Mouse (Mus musculus) liver, postnatal 0 days (tissue): ENCODE data around the gene Csnk1d. TPM values are rescaled to one million over a fixed set of nuclear protein-coding genes. Genes with fewer than 3 reads are reported as not detected.

Experiments used
- ATAC-seq: fragments of 200-750 bp; cut with Nextera tagmentation; 2 replicates; pipeline ENCODE4 v1.8.0; 2017; ENCODE audit warnings: mild to moderate bottlenecking, moderate library complexity
- DNase-seq: peaks from one replicate; pipeline ENCODE4 v3.0.0-alpha.2; 2016
- H3K27ac ChIP-seq: fragments of 300-500 bp; sonication (generic); 2 replicates; pipeline ENCODE4 v1.5.1; 2014; ENCODE audit warnings: antibody characterized with exemption, moderate library complexity, mild to moderate bottlenecking, low read depth
- H3K27me3 ChIP-seq: fragments of 300-500 bp; sonication (generic); 2 replicates; pipeline ENCODE4 v1.6.1; 2014; ENCODE audit warnings: low read length, control low read depth, mixed read lengths; ENCODE audit not compliant: insufficient read depth
- H3K36me3 ChIP-seq: fragments of 300-500 bp; sonication (generic); replicated peaks from 2 replicates; pipeline ENCODE4 v1.6.1; 2014; ENCODE audit warnings: mild to moderate bottlenecking, control low read depth, low read length, moderate library complexity, mixed read lengths; ENCODE audit not compliant: insufficient read depth
- H3K4me1 ChIP-seq: fragments of 300-500 bp; sonication (generic); 2 replicates; pipeline ENCODE4 v1.6.1; 2014; ENCODE audit warnings: antibody characterized with exemption, mild to moderate bottlenecking, control low read depth; ENCODE audit not compliant: insufficient read depth
- H3K4me2 ChIP-seq: fragments of 300-500 bp; sonication (generic); 2 replicates; pipeline ENCODE4 v1.6.1; 2014; ENCODE audit warnings: low read depth, mild to moderate bottlenecking, low read length, moderate library complexity, mixed read lengths
- H3K4me3 ChIP-seq: fragments of 300-500 bp; sonication (generic); 2 replicates; pipeline ENCODE4 v1.5.1; 2014; ENCODE audit warnings: low read depth, low read length
- H3K9ac ChIP-seq: fragments of 300-500 bp; sonication (generic); replicated peaks from 2 replicates; pipeline ENCODE4 v1.6.1; 2014; ENCODE audit warnings: mild to moderate bottlenecking, moderate library complexity
- H3K9me3 ChIP-seq: fragments of 300-500 bp; sonication (generic); 2 replicates; pipeline ENCODE4 v1.6.1; 2016; ENCODE audit warnings: mild to moderate bottlenecking, control low read depth, low read length, mixed read lengths
- CTCF ChIP-seq: sonication (generic); IDR thresholded peaks from 2 replicates; pipeline ENCODE4 v1.5.1; 2016; ENCODE audit warnings: antibody characterized with exemption, low read depth
- EP300 ChIP-seq: IDR thresholded peaks from 2 replicates; pipeline ENCODE4 v1.6.1; 2016; ENCODE audit warnings: antibody characterized with exemption, low read depth, mild to moderate bottlenecking
- WGBS: fragments of 180-500 bp; shearing (Covaris S2); extraction: QIAGEN DNeasy Blood & Tissue Kit; methylation state at CpG from one replicate; pipeline ENCODE4 v1.1.7; 2014; ENCODE audit not compliant: insufficient replicate concordance; 5-methylcytosine and 5-hydroxymethylcytosine counted together
- polyA plus RNA-seq: library from polyadenylated mRNA; unstranded; fragments of >200 nt; fragmentation: Nextera tagmentation; extraction: Ambion mirVana; gene quantifications from 2 replicates; pipeline ENCODE4 v1.2.1, GENCODE M21; 2015

Gene Csnk1d
- polyA plus RNA-seq, 1 experiment from 2014 or later = 30.0 TPM

- no peak for ATAC-seq
- no peaks in the 10 kb centered on the region for H3K27me3 ChIP-seq
- H3K36me3 ChIP-seq = peaks cover 4% of the 10 kb centered on the region
- H3K4me2 ChIP-seq = no peak overlapping the region
- H3K9me3 ChIP-seq = no peaks in the 10 kb centered on the region
- TF ChIP-seq EP300 (peak; percentile 35; the same call in 1 of the 2 replicates), CTCF (no peak)
- peak; percentile 54 for DNase-seq
- peaks cover 3% of the 10 kb centered on the region; the same call in 1 of the 2 replicates for H3K4me1 ChIP-seq
- H3K4me3 ChIP-seq = no peak overlapping the region
- 0 out of 2 replicates have a peak overlapping the region, but pooled peaks have one; percentile 31 for H3K27ac ChIP-seq
- no peak overlapping the region for H3K9ac ChIP-seq
- 36% methylated on average over 3 of the region's 3 CpGs for WGBS
These were observed 74.7 kb downstream of the Csnk1d start for GRCm38 (mm10) chr11:120916477-120916876.

DNA sequence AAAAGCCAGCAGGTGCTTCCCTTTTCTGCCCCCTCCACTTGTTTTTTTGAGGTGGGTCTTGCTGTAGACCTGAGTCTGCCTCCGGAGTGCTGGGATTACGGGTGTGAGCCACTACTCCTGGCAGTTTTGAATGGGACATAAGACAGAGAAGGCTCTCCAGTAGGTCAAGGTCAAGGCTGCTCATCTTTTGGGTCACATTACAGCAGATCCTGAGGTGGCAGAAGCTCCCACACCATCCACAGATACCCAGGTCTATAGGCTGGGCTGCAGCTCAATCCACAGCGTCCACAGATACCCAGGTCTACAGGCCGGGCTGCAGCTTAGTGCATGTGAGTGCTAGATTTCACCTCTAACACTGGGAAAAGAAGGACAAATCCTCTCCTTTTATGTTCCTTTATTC is 77.3 kb downstream of the Csnk1d start:
- no peak for DNase-seq
- no peak overlapping the region for H3K4me2 ChIP-seq
- H3K27ac ChIP-seq = no peak overlapping the region
- WGBS = 89% methylated on average over 4 of the region's 4 CpGs
- no peak for ATAC-seq
- TF ChIP-seq CTCF (no peak), EP300 (no peak)
- H3K9ac ChIP-seq = no peak overlapping the region
- no peak overlapping the region for H3K4me3 ChIP-seq
- no peaks in the 10 kb centered on the region; the same call in 1 of the 2 replicates for H3K36me3 ChIP-seq
- peaks cover 3% of the 10 kb centered on the region; the same call in 1 of the 2 replicates for H3K4me1 ChIP-seq
- H3K9me3 ChIP-seq = no peaks in the 10 kb centered on the region
- no peaks in the 10 kb centered on the region for H3K27me3 ChIP-seq

Other genes starting within 250 kb of the Csnk1d start
- gene Hmga1b, start 228.5 kb downstream of the Csnk1d start, polyA plus RNA-seq = 1.6 and 2.3 TPM in 2 replicates
- 6.2 and 6.3 TPM in 2 replicates for gene Rfng, start 207.1 kb downstream of the Csnk1d start, polyA plus RNA-seq
- gene Gps1, start 207.1 kb downstream of the Csnk1d start, polyA plus RNA-seq = 50.8 and 51.9 TPM in 2 replicates
- gene Dus1l, start 194.9 kb downstream of the Csnk1d start, polyA plus RNA-seq = 43.8 and 46.8 TPM in 2 replicates
- 3.8 and 3.9 TPM in 2 replicates for gene Fasn, start 166.8 kb downstream of the Csnk1d start, polyA plus RNA-seq
- gene Ccdc57, start 58.5 kb downstream of the Csnk1d start, polyA plus RNA-seq = 1.2 and 1.4 TPM in 2 replicates
- 9.9 and 13.9 TPM in 2 replicates for gene Slc16a3, start 42.9 kb downstream of the Csnk1d start, polyA plus RNA-seq
- gene Cd7, start 48.1 kb upstream of the Csnk1d start, polyA plus RNA-seq = 3.2 and 3.3 TPM in 2 replicates
- 0.05 and 0.23 TPM in 2 replicates for gene Sectm1b, start 72.2 kb upstream of the Csnk1d start, polyA plus RNA-seq
- gene Sectm1a, start 89.9 kb upstream of the Csnk1d start, polyA plus RNA-seq = 1.7 and 2.0 TPM in 2 replicates
- gene Tex19.2, start 127.3 kb upstream of the Csnk1d start, polyA plus RNA-seq = 0.05 TPM in 1 of 2 replicates, not detected in the other
- gene Tex19.1, start 154.8 kb upstream of the Csnk1d start, polyA plus RNA-seq = not detected in 2 replicates
- not detected in 2 replicates for gene Uts2r, start 168.9 kb upstream of the Csnk1d start, polyA plus RNA-seq
- 2.3 and 3.2 TPM in 2 replicates for gene Hexdc, start 213.1 kb upstream of the Csnk1d start, polyA plus RNA-seq
- gene Ogfod3, start 213.4 kb upstream of the Csnk1d start, polyA plus RNA-seq = 17.7 and 17.9 TPM in 2 replicates
- 13.3 and 15.0 TPM in 2 replicates for gene Cybc1, start 238.0 kb upstream of the Csnk1d start, polyA plus RNA-seq
- gene Narf, start 245.9 kb upstream of the Csnk1d start, polyA plus RNA-seq = 27.8 and 39.1 TPM in 2 replicates